Mouse (Mus musculus): ENCODE measurements at regions not wholly inside any gene's neighbourhood (a gene's known extent, or its start where the extent isn't known, plus 50 kb on each side); places are given as distances from the start of the nearest gene placed in this dataset.

GRCm38 (mm10) chr6:117502346-117502745 lies 334.0 kb downstream of the Cxcl12 start:
- H3K4me2 ChIP-seq: no peak overlapping the region
- 60% methylated on average over 5 of the region's 5 CpGs for WGBS (ENCODE audit: insufficient replicate concordance)
- no peaks in the 10 kb centered on the region for H3K4me1 ChIP-seq (ENCODE audit: control insufficient read depth, insufficient read depth, low read length)
- ATAC-seq (replicated peaks; ENCODE audit: insufficient number of reproducible peaks, low FRiP score, low TSS enrichment): no peak
- no peaks in the 10 kb centered on the region for H3K36me3 ChIP-seq (ENCODE audit: control insufficient read depth, insufficient read depth, low read length)
- no peak overlapping the region for H3K9ac ChIP-seq (ENCODE audit: low read depth, low read length)
- H3K4me3 ChIP-seq (ENCODE audit: low read depth, low read length): no peak overlapping the region
- no peaks in the 10 kb centered on the region for H3K9me3 ChIP-seq (replicated peaks; ENCODE audit: control insufficient read depth, low read length)
- 0 out of 2 replicates have a peak, but pooled peaks cover 3% of the 10 kb centered on the region for H3K27me3 ChIP-seq (ENCODE audit: control insufficient read depth, insufficient read depth, low read length)
- H3K27ac ChIP-seq (ENCODE audit: low read depth, low read length): no peak overlapping the region

- H3K4me3 ChIP-seq (ENCODE audit: low read depth, low read length): no peak overlapping the region
- no peak overlapping the region for H3K4me2 ChIP-seq
- no peak overlapping the region for H3K27ac ChIP-seq (ENCODE audit: low read depth, low read length)
- no peaks in the 10 kb centered on the region for H3K9me3 ChIP-seq (replicated peaks; ENCODE audit: control insufficient read depth, low read length)
- ATAC-seq (replicated peaks; ENCODE audit: insufficient number of reproducible peaks, low FRiP score, low TSS enrichment): no peak
- 0 out of 2 replicates have a peak, but pooled peaks cover 3% of the 10 kb centered on the region for H3K4me1 ChIP-seq (ENCODE audit: control insufficient read depth, insufficient read depth, low read length)
- H3K36me3 ChIP-seq (ENCODE audit: control insufficient read depth, insufficient read depth, low read length): no peaks in the 10 kb centered on the region
- H3K9ac ChIP-seq (ENCODE audit: low read depth, low read length): no peak overlapping the region
- 76% methylated on average over 10 of the region's 10 CpGs for WGBS (ENCODE audit: insufficient replicate concordance)
- no peaks in the 10 kb centered on the region for H3K27me3 ChIP-seq (ENCODE audit: control insufficient read depth, insufficient read depth, low read length)
Observed at GRCm38 (mm10) chr6:117504771-117505170, 336.2 kb upstream of the Zfp637 start.

GRCm38 (mm10) chr6:117505431-117505830 lies 335.5 kb upstream of the Zfp637 start:
- Histone ChIP-seq H3K9me3 (replicated peaks; ENCODE audit: control insufficient read depth, low read length) (no peaks in the 10 kb centered on the region), H3K27me3 (ENCODE audit: control insufficient read depth, insufficient read depth, low read length) (no peaks in the 10 kb centered on the region), H3K27ac (ENCODE audit: low read depth, low read length) (no peak overlapping the region), H3K4me1 (ENCODE audit: control insufficient read depth, insufficient read depth, low read length) (0 out of 2 replicates have a peak, but pooled peaks cover 3% of the 10 kb centered on the region), H3K36me3 (ENCODE audit: control insufficient read depth, insufficient read depth, low read length) (no peaks in the 10 kb centered on the region), H3K9ac (ENCODE audit: low read depth, low read length) (no peak overlapping the region), H3K4me2 (no peak overlapping the region), H3K4me3 (ENCODE audit: low read depth, low read length) (no peak overlapping the region)
- ATAC-seq (replicated peaks; ENCODE audit: insufficient number of reproducible peaks, low FRiP score, low TSS enrichment): no peak
- 44% methylated on average over 3 of the region's 3 CpGs for WGBS (ENCODE audit: insufficient replicate concordance)

GRCm38 (mm10) chr6:117506619-117507018 lies 334.4 kb upstream of the Zfp637 start:
- Histone ChIP-seq H3K36me3 (ENCODE audit: control insufficient read depth, insufficient read depth, low read length) (no peaks in the 10 kb centered on the region), H3K27ac (ENCODE audit: low read depth, low read length) (no peak overlapping the region), H3K4me1 (ENCODE audit: control insufficient read depth, insufficient read depth, low read length) (0 out of 2 replicates have a peak, but pooled peaks cover 3% of the 10 kb centered on the region), H3K9ac (ENCODE audit: low read depth, low read length) (no peak overlapping the region), H3K27me3 (ENCODE audit: control insufficient read depth, insufficient read depth, low read length) (no peaks in the 10 kb centered on the region), H3K9me3 (replicated peaks; ENCODE audit: control insufficient read depth, low read length) (no peaks in the 10 kb centered on the region), H3K4me2 (no peak overlapping the region), H3K4me3 (ENCODE audit: low read depth, low read length) (no peak overlapping the region)
- no peak for ATAC-seq (replicated peaks; ENCODE audit: insufficient number of reproducible peaks, low FRiP score, low TSS enrichment)
- 76% methylated on average over 7 of the region's 7 CpGs for WGBS (ENCODE audit: insufficient replicate concordance)

- 55% methylated on average over 6 of the region's 6 CpGs for WGBS (ENCODE audit: insufficient replicate concordance)
- Histone ChIP-seq H3K27me3 (ENCODE audit: control insufficient read depth, insufficient read depth, low read length) (no peaks in the 10 kb centered on the region), H3K4me1 (ENCODE audit: control insufficient read depth, insufficient read depth, low read length) (0 out of 2 replicates have a peak, but pooled peaks cover 3% of the 10 kb centered on the region), H3K4me3 (ENCODE audit: low read depth, low read length) (no peak overlapping the region), H3K9me3 (replicated peaks; ENCODE audit: control insufficient read depth, low read length) (no peaks in the 10 kb centered on the region), H3K27ac (ENCODE audit: low read depth, low read length) (no peak overlapping the region), H3K36me3 (ENCODE audit: control insufficient read depth, insufficient read depth, low read length) (no peaks in the 10 kb centered on the region), H3K4me2 (no peak overlapping the region), H3K9ac (ENCODE audit: low read depth, low read length) (no peak overlapping the region)
- no peak for ATAC-seq (replicated peaks; ENCODE audit: insufficient number of reproducible peaks, low FRiP score, low TSS enrichment)
Observed at GRCm38 (mm10) chr6:117508860-117509259, 332.1 kb upstream of the Zfp637 start.

GRCm38 (mm10) chr6:117510026-117510425 lies 331.0 kb upstream of the Zfp637 start:
- Histone ChIP-seq H3K27ac (ENCODE audit: low read depth, low read length) (no peak overlapping the region), H3K9ac (ENCODE audit: low read depth, low read length) (no peak overlapping the region), H3K27me3 (ENCODE audit: control insufficient read depth, insufficient read depth, low read length) (no peaks in the 10 kb centered on the region), H3K36me3 (ENCODE audit: control insufficient read depth, insufficient read depth, low read length) (no peaks in the 10 kb centered on the region), H3K4me3 (ENCODE audit: low read depth, low read length) (no peak overlapping the region), H3K4me1 (ENCODE audit: control insufficient read depth, insufficient read depth, low read length) (peaks cover 7% of the 10 kb centered on the region; the same call in 1 of the 2 replicates), H3K9me3 (replicated peaks; ENCODE audit: control insufficient read depth, low read length) (no peaks in the 10 kb centered on the region), H3K4me2 (no peak overlapping the region)
- 79% methylated on average over 4 of the region's 4 CpGs for WGBS (ENCODE audit: insufficient replicate concordance)
- ATAC-seq (replicated peaks; ENCODE audit: insufficient number of reproducible peaks, low FRiP score, low TSS enrichment): no peak

GRCm38 (mm10) chr6:117514831-117515230 lies 326.1 kb upstream of the Zfp637 start:
- H3K9me3 ChIP-seq (replicated peaks; ENCODE audit: control insufficient read depth, low read length): no peaks in the 10 kb centered on the region
- 48% methylated on average over 5 of the region's 5 CpGs for WGBS (ENCODE audit: insufficient replicate concordance)
- H3K9ac ChIP-seq (ENCODE audit: low read depth, low read length): no peak overlapping the region
- H3K36me3 ChIP-seq (ENCODE audit: control insufficient read depth, insufficient read depth, low read length): no peaks in the 10 kb centered on the region
- H3K27me3 ChIP-seq (ENCODE audit: control insufficient read depth, insufficient read depth, low read length): no peaks in the 10 kb centered on the region
- H3K4me1 ChIP-seq (ENCODE audit: control insufficient read depth, insufficient read depth, low read length): peaks cover 4% of the 10 kb centered on the region; the same call in 1 of the 2 replicates
- no peak overlapping the region for H3K27ac ChIP-seq (ENCODE audit: low read depth, low read length)
- no peak for ATAC-seq (replicated peaks; ENCODE audit: insufficient number of reproducible peaks, low FRiP score, low TSS enrichment)
- H3K4me3 ChIP-seq (ENCODE audit: low read depth, low read length): no peak overlapping the region
- H3K4me2 ChIP-seq: no peak overlapping the region

- Histone ChIP-seq H3K9ac (ENCODE audit: low read depth, low read length) (no peak overlapping the region), H3K27me3 (ENCODE audit: control insufficient read depth, insufficient read depth, low read length) (no peaks in the 10 kb centered on the region), H3K4me2 (no peak overlapping the region), H3K36me3 (ENCODE audit: control insufficient read depth, insufficient read depth, low read length) (no peaks in the 10 kb centered on the region), H3K4me1 (ENCODE audit: control insufficient read depth, insufficient read depth, low read length) (peaks cover 4% of the 10 kb centered on the region; the same call in 1 of the 2 replicates), H3K27ac (ENCODE audit: low read depth, low read length) (no peak overlapping the region), H3K9me3 (replicated peaks; ENCODE audit: control insufficient read depth, low read length) (no peaks in the 10 kb centered on the region), H3K4me3 (ENCODE audit: low read depth, low read length) (no peak overlapping the region)
- 54% methylated on average over 7 of the region's 7 CpGs for WGBS (ENCODE audit: insufficient replicate concordance)
- no peak for ATAC-seq (replicated peaks; ENCODE audit: insufficient number of reproducible peaks, low FRiP score, low TSS enrichment)
Observed at GRCm38 (mm10) chr6:117516906-117517305, 324.1 kb upstream of the Zfp637 start.

- no peak for ATAC-seq (replicated peaks; ENCODE audit: insufficient number of reproducible peaks, low FRiP score, low TSS enrichment)
- peaks cover 4% of the 10 kb centered on the region; the same call in 1 of the 2 replicates for H3K4me1 ChIP-seq (ENCODE audit: control insufficient read depth, insufficient read depth, low read length)
Observed at GRCm38 (mm10) chr6:117518939-117519338, 322.0 kb upstream of the Zfp637 start.

More at GRCm38 (mm10) chr6:117518939-117519338, 322.0 kb upstream of the Zfp637 start:
- H3K4me2 ChIP-seq: no peak overlapping the region
- no peak overlapping the region for H3K27ac ChIP-seq (ENCODE audit: low read depth, low read length)
- 69% methylated on average over 3 of the region's 3 CpGs for WGBS (ENCODE audit: insufficient replicate concordance)
- H3K36me3 ChIP-seq (ENCODE audit: control insufficient read depth, insufficient read depth, low read length): no peaks in the 10 kb centered on the region
- no peaks in the 10 kb centered on the region for H3K9me3 ChIP-seq (replicated peaks; ENCODE audit: control insufficient read depth, low read length)
- H3K9ac ChIP-seq (ENCODE audit: low read depth, low read length): no peak overlapping the region
- no peaks in the 10 kb centered on the region for H3K27me3 ChIP-seq (ENCODE audit: control insufficient read depth, insufficient read depth, low read length)
- H3K4me3 ChIP-seq (ENCODE audit: low read depth, low read length): no peak overlapping the region

All from heart, embryonic 11.5 days (tissue).